Mouse (Mus musculus) embryo, embryonic 10 days (tissue): ENCODE measurements around the gene Gm9945.

Experiments used
- DNase-seq: peaks from one replicate; pipeline ENCODE4 v3.0.0-alpha.2; 2015; ENCODE audit warnings: low spot score

Gene Gm9945

GRCm38 (mm10) chr11:53461727-53462126 lies 18.2 kb upstream of the Gm9945 start:
- DNase-seq = peak; percentile 14

- DNase-seq = peak; percentile 60
Observed at GRCm38 (mm10) chr11:53463551-53464424, 16.2 kb upstream of the Gm9945 start.

GRCm38 (mm10) chr11:53466231-53466971 lies 13.6 kb upstream of the Gm9945 start:
- DNase-seq = peak; percentile 91

GRCm38 (mm10) chr11:53469294-53469967 lies 10.5 kb upstream of the Gm9945 start:
- DNase-seq = no peak

GRCm38 (mm10) chr11:53469968-53470695 lies 9.8 kb upstream of the Gm9945 start, which contains the start of gene Gm9837:
Gene Gm9837, minus strand, starts transcription at chr11:53470479.
- DNase-seq = peak; percentile 98

- DNase-seq = peak; percentile 21
Observed at GRCm38 (mm10) chr11:53472709-53473108, 7.3 kb upstream of the Gm9945 start.

GRCm38 (mm10) chr11:53475620-53476019 lies 4.3 kb upstream of the Gm9945 start:
- no peak for DNase-seq

- DNase-seq = peak; percentile 46
Observed at GRCm38 (mm10) chr11:53477833-53478232, 2.1 kb upstream of the Gm9945 start.

GRCm38 (mm10) chr11:53478383-53479170 lies 1.4 kb upstream of the Gm9945 start:
- DNase-seq = peak; percentile 39

GRCm38 (mm10) chr11:53479171-53479782 lies 689 bp upstream of the Gm9945 start:
- peak; percentile 13 for DNase-seq

- no peak for DNase-seq
Observed at GRCm38 (mm10) chr11:53481088-53481730, 1.2 kb downstream of the Gm9945 start.

- no peak for DNase-seq
Observed at GRCm38 (mm10) chr11:53483159-53483891, 3.4 kb downstream of the Gm9945 start.

GRCm38 (mm10) chr11:53485719-53486118 lies 5.8 kb downstream of the Gm9945 start:
- DNase-seq = no peak

- DNase-seq = no peak
Observed at GRCm38 (mm10) chr11:53486351-53486750, 6.4 kb downstream of the Gm9945 start.

GRCm38 (mm10) chr11:53486822-53487594 lies 7.0 kb downstream of the Gm9945 start:
- DNase-seq = peak; percentile 51

GRCm38 (mm10) chr11:53489007-53489406 lies 9.0 kb downstream of the Gm9945 start:
- no peak for DNase-seq

- DNase-seq = peak; percentile 31
Observed at GRCm38 (mm10) chr11:53489421-53489820, 9.5 kb downstream of the Gm9945 start.

GRCm38 (mm10) chr11:53491954-53492401 lies 12.0 kb downstream of the Gm9945 start:
- DNase-seq = peak; percentile 68
